Mouse (Mus musculus) spleen, adult 2 months (tissue): ENCODE results near the gene Tiam1.

Experiments used
- CTCF ChIP-seq: fragments of 200-500 bp; IDR thresholded peaks from 2 replicates; pipeline ENCODE4 v1.5.1; 2011; ENCODE audit warnings: mild to moderate bottlenecking, inconsistent platforms; ENCODE audit not compliant: insufficient read depth, insufficient read length, insufficient replicate concordance; ENCODE audit errors: extremely low read depth
- POLR2A ChIP-seq: fragments of 200-500 bp; IDR thresholded peaks from 2 replicates; pipeline ENCODE4 v1.6.1; 2011; ENCODE audit warnings: low read depth, low read length, inconsistent platforms

- TF ChIP-seq POLR2A (no peak), CTCF (no peak)
Observed at GRCm38 (mm10) chr16:89934616-89935015, 209.0 kb downstream of the Tiam1 start.
